Mouse (Mus musculus) ZHBTc4 (cell line): Measurements from ENCODE around the gene Tk1.
"Not testable (repeated sequence)": the region's sequence is repeated elsewhere in the genome, so short reads cannot be mapped to it uniquely, and the experiment has no call there.

Source experiments
- DNase-seq: peaks from one replicate; pipeline ENCODE4 v3.0.0-alpha.2; 2011; ENCODE audit warnings: low read depth, low spot score

The Tk1 gene

GRCm38 (mm10) chr11:117847593-117848215 is 21.8 kb upstream of the Tk1 start:
- no peak for DNase-seq

DNA sequence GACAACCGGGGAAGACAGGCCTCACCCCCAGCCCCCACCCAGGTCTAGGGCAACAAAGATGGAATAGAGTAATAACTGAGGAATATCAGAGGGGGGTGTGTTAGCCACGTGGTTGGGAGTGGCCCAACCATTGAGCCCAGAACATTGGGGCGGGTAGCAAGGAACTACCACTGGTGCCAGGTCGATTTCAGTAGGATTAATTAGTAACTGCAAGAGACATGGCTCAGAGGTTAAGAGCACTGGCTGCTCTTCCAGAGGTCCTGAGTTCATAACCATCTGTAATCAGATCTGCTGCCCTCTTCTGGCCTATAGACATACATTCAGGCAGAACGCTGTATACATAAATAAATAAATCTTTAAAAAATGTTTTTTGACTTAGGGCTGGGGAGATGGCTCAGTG is 20.7 kb upstream of the Tk1 start:
- no peak for DNase-seq

DNA sequence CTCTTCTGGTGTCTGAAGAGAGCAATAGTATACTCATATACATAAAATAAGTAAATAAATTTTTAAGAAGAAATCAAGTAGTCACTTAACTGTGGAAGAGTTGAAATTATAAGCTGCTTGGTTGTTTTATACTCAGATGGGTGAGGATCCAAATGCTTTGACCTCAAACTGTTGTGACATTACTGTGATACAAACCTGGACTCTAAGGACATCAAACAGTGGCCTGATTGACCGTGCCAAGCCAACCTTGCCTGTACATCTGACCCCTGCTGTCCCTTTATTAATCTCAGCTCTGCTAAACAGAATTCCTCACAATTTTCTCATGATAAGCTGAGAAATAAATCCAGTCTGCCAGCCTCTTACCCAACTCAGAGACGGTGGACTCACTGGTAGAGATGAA is 19.8 kb upstream of the Tk1 start:
- no peak for DNase-seq

DNA sequence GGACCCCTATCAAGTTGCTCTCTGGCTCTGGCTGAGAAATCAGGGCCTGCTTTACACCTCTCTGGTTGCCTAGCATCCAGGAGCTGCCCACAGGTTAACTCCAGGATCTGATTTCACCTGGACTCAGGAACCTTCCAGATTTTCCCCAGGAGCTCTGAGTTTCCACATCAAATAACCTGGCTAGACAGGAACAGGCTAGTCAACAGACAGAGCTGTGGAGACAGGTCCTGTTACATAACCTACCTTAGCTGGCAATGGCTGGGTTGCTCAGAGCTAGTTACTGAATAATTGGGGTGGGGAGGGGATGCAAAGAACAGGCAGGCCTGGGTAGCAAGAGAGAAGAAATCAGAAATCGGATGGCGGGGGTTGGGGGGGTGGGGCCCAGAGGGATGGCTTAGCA is 19.1 kb upstream of the Tk1 start:
- DNase-seq = no peak

DNA sequence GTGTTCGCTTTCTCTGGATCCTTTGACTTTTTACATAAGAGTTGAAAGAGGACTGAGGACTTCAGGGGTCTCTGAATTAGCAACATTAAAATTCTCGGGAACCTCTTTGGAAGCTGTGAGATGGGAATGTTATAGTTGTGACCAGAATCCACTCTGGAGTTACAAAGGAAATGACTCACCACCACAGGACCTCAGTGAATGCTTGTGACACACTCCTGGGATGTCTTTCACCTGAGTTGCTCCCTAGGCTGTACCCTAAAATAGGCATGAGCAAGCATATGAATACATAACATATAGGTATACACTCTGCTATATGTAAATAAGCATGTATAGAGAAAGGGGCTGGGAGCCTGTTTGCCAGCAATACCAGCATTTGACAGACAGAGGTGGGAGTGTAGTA is 17.5 kb upstream of the Tk1 start:
- DNase-seq = no peak

DNA sequence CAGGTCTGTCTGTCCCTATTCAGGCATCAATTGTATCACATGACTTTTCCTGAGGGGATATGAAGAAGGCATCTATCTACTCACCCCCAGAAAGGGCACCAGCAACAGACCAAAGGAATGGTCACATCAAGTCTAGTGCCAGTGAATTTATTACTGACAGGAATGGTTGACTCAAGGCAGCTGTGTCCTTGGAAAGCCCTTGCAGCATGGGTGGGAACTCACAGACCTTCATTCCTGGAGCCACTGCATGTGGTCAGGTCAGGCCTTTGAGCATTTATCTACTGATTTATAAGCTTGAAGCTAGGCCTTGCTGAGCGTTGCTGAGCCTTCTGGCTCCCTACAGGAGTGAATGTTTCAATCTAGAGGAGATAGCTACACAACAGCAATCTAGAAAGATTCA is 15.0 kb upstream of the Tk1 start:
- DNase-seq = no peak

GRCm38 (mm10) chr11:117839021-117839420 is 13.1 kb upstream of the Tk1 start:
- no peak for DNase-seq

GRCm38 (mm10) chr11:117838572-117838971 is 12.7 kb upstream of the Tk1 start:
- peak; percentile 63 for DNase-seq

GRCm38 (mm10) chr11:117836306-117836705 is 10.4 kb upstream of the Tk1 start:
- DNase-seq = peak; percentile 95

- DNase-seq = no peak
Observed at GRCm38 (mm10) chr11:117834086-117834485, 8.2 kb upstream of the Tk1 start.

- DNase-seq = not testable (repeated sequence)
Observed at GRCm38 (mm10) chr11:117833509-117833908, 7.6 kb upstream of the Tk1 start.

DNA sequence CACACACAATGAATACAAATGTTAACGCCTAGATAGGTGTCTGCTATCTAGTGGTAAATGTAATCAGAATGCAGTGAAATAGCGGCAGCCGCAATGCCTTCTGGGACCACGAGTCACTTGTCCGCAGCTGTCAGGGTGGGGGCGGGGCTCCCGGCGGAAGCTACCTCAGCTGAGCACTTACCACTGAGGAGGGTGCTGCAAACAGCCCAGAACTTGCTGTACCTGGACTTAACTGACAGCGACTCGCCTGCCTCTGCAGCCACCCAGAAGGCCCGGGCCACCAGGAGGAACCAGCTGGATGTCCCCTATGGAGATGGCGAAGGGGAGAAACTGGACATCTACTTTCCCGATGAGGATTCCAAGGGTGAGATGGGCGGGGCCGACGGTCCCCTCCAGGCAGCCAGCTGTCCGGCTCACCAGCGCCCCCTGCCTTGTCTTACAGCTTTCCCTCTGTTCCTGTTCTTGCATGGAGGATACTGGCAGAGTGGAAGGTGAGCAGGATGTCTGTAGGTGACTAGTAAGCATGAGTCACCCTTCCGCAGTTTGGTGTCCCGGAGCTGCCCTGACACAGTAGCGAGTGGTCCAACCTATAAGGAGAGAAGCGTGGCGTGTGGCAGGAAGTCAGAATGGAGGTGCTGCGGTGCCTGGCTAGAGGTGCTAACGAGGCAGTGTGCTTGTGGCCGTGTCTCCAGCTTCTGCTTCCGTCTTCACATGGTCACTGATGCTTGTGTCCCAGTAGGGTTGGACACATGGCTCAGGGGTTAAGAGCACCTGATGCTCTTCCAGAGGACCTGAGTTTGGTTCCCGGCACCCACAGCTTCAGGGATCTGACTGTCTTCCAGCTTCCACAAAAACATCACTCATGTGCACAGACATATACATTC is 6.4 kb upstream of the Tk1 start:
- DNase-seq = peak; percentile 97

GRCm38 (mm10) chr11:117830401-117830800 is 4.5 kb upstream of the Tk1 start:
- DNase-seq = no peak

GRCm38 (mm10) chr11:117829671-117830215 is 3.9 kb upstream of the Tk1 start:
- no peak for DNase-seq

GRCm38 (mm10) chr11:117828888-117829604 is 3.2 kb upstream of the Tk1 start:
- peak; percentile 37 for DNase-seq

GRCm38 (mm10) chr11:117828149-117828887 is 2.4 kb upstream of the Tk1 start:
- DNase-seq = peak; percentile 41

GRCm38 (mm10) chr11:117827386-117827785 is 1.5 kb upstream of the Tk1 start:
- DNase-seq = no peak

GRCm38 (mm10) chr11:117826916-117827315 is 1.0 kb upstream of the Tk1 start:
- DNase-seq = no peak

DNA sequence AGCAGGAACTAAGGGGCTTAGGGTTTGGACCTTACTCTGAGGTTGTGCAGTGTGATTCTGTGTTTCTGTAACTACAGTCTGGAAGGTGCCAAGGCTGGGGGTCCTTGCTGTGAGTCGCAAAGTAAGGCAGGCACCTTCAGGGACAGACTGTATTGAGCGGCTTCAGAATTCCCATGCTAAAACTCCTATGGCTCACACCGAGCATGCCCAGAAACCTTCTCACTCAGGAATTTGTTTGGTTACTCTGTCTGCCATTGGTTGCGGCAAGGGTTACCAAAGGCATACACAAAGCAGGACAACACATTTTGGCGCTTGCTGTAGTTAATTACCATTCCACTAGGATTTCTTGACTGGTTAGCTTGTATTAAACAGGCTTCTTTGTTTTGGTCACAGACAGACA is 272 bp upstream of the Tk1 start:
- DNase-seq = peak; percentile 61

DNA sequence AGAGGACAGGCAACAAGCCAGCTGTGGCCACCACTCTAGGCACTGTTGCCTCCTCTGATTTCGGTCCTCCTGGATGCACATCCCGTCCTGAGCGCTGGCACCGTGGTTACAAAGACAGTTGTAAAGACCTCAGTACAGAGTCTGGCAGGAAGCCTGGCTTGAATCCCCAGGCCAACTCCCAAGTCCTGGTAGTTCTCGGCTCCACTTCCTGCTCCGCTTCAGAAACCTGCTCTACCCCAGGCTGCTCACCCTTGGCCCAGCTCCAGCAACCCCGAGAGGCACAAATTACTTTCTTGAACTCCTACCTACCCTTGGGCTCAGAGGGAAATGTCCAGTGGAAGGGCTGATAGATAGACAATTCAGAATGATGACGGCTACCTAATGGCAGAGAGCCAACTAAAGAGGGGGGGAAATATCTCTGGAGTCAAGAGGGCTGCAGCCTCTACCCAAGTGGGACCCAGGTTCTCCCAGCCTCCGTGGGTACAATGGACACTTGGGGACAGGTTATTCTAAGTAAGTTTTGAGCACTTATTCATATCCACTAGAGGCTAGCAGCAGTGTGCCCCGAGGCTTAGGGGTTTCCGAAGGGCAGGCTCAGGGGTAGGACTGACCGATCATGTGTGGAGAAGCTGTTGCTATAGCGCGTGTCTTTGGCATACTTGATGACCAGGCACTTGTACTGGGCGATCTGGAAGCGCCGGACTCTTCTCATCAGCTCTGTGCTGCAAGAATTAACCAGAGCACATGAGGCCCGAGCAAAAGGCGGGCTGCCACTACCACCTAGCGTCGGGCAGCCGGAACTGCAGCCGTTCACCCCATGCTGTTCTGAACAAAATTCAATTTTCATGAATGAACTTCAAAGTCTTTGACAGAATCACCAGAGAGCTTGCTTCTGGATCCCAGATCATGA is 1.6 kb downstream of the Tk1 start:
- peak; percentile 87 for DNase-seq
